Mouse (Mus musculus): ENCODE data around the gene Soga1.

Gene Soga1

GRCm38 (mm10) chr2:157079701-157080180 is 687 bp upstream of the Soga1 start:
- DNase-seq (ENCODE audit: low spot score in 2 of 2), result no peak

- DNase-seq (ENCODE audit: low spot score in 2 of 2), result no peak
Observed at GRCm38 (mm10) chr2:157078059-157078792, 828 bp downstream of the Soga1 start.

GRCm38 (mm10) chr2:157077641-157078058 is 1.4 kb downstream of the Soga1 start:
- DNase-seq (ENCODE audit: low spot score in 2 of 2), result peak in 1 of 2 experiments; percentile 52

GRCm38 (mm10) chr2:157077160-157077559 is 1.9 kb downstream of the Soga1 start:
- no peak for DNase-seq (ENCODE audit: low spot score in 2 of 2)

- DNase-seq (ENCODE audit: low spot score in 2 of 2), result no peak
Observed at GRCm38 (mm10) chr2:157076585-157076984, 2.5 kb downstream of the Soga1 start.

GRCm38 (mm10) chr2:157075685-157076084 is 3.4 kb downstream of the Soga1 start:
- DNase-seq (ENCODE audit: low spot score in 2 of 2), result no peak

- no peak for DNase-seq (ENCODE audit: low spot score in 2 of 2)
Observed at GRCm38 (mm10) chr2:157075226-157075625, 3.8 kb downstream of the Soga1 start.

- no peak for DNase-seq (ENCODE audit: low spot score in 2 of 2)
Observed at GRCm38 (mm10) chr2:157074772-157075171, 4.3 kb downstream of the Soga1 start.

GRCm38 (mm10) chr2:157074186-157074724 is 4.8 kb downstream of the Soga1 start:
- DNase-seq (ENCODE audit: low spot score in 2 of 2), result no peak

- no peak for DNase-seq (ENCODE audit: low spot score in 2 of 2)
Observed at GRCm38 (mm10) chr2:157073378-157074052, 5.5 kb downstream of the Soga1 start.

- no peak for DNase-seq (ENCODE audit: low spot score in 2 of 2)
Observed at GRCm38 (mm10) chr2:157072316-157072990, 6.6 kb downstream of the Soga1 start.

GRCm38 (mm10) chr2:157071556-157071955 is 7.5 kb downstream of the Soga1 start:
- DNase-seq (ENCODE audit: low spot score in 2 of 2), result peak in 1 of 2 experiments; percentile 58

GRCm38 (mm10) chr2:157070365-157070764 is 8.7 kb downstream of the Soga1 start:
- DNase-seq (ENCODE audit: low spot score in 2 of 2), result no peak

GRCm38 (mm10) chr2:157069755-157070315 is 9.2 kb downstream of the Soga1 start:
- no peak for DNase-seq (ENCODE audit: low spot score in 2 of 2)

GRCm38 (mm10) chr2:157069355-157069735 is 9.7 kb downstream of the Soga1 start:
- no peak for DNase-seq (ENCODE audit: low spot score in 2 of 2)

- DNase-seq (ENCODE audit: low spot score in 2 of 2), result no peak
Observed at GRCm38 (mm10) chr2:157068701-157069354, 10.2 kb downstream of the Soga1 start.

GRCm38 (mm10) chr2:157066731-157067430 is 12.2 kb downstream of the Soga1 start:
- no peak for DNase-seq (ENCODE audit: low spot score in 2 of 2)

- no peak for DNase-seq (ENCODE audit: low spot score in 2 of 2)
Observed at GRCm38 (mm10) chr2:157065879-157066226, 13.2 kb downstream of the Soga1 start.

GRCm38 (mm10) chr2:157064978-157065878 is 13.8 kb downstream of the Soga1 start:
- DNase-seq (ENCODE audit: low spot score in 2 of 2), result no peak

GRCm38 (mm10) chr2:157064136-157064535 is 14.9 kb downstream of the Soga1 start:
- DNase-seq (ENCODE audit: low spot score in 2 of 2), result peak in 1 of 2 experiments; percentile 44

All from spleen, postnatal 10 days (tissue).